Mouse (Mus musculus): ENCODE measurements around the gene Mlf1.

Mlf1 gene

GRCm38 (mm10) chr3:67374360-67374778, 472 bp downstream of the Mlf1 start:
- TF ChIP-seq GATA4 (IDR thresholded peaks at IDR 0.05; ENCODE audit: insufficient replicate concordance, low read length) = no peak

- TF ChIP-seq GATA4 (IDR thresholded peaks at IDR 0.05; ENCODE audit: insufficient replicate concordance, low read length) = no peak
Measured at GRCm38 (mm10) chr3:67375063-67375462, 1.2 kb downstream of the Mlf1 start, which contains the start of gene Gm17402. Gene Gm17402 (minus strand): TSS chr3:67375163.

- no peak for TF ChIP-seq GATA4 (IDR thresholded peaks at IDR 0.05; ENCODE audit: insufficient replicate concordance, low read length)
Measured at GRCm38 (mm10) chr3:67378215-67378614, 4.3 kb downstream of the Mlf1 start.

GRCm38 (mm10) chr3:67429338-67429998, 55.6 kb downstream of the Mlf1 start:
- TF ChIP-seq GATA4 (IDR thresholded peaks at IDR 0.05; ENCODE audit: insufficient replicate concordance, low read length) = no peak

GRCm38 (mm10) chr3:67429999-67430380, 56.1 kb downstream of the Mlf1 start, which contains the start of gene Gfm1:
Gene Gfm1 (plus strand): TSS chr3:67430096.
- TF ChIP-seq GATA4 (IDR thresholded peaks at IDR 0.05; ENCODE audit: insufficient replicate concordance, low read length) = no peak

- no peak for TF ChIP-seq GATA4 (IDR thresholded peaks at IDR 0.05; ENCODE audit: insufficient replicate concordance, low read length)
Measured at GRCm38 (mm10) chr3:67434011-67434410, 60.1 kb downstream of the Mlf1 start.

GRCm38 (mm10) chr3:67447143-67447542, 73.2 kb downstream of the Mlf1 start:
- TF ChIP-seq GATA4 (IDR thresholded peaks at IDR 0.05; ENCODE audit: insufficient replicate concordance, low read length) = no peak
